Mouse (Mus musculus) gastrocnemius, adult 2 months (tissue): ENCODE results near the gene Ncs1. TPM values are rescaled to one million over a fixed set of nuclear protein-coding genes. Genes with fewer than 3 reads are reported as not detected.

Experiments used
- DNase-seq: peaks from one replicate; pipeline ENCODE4 v3.0.0; 2022
- H3K27ac ChIP-seq: fragments of 200-600 bp; 2 replicates; pipeline ENCODE4 v1.8.1; 2022; ENCODE audit warnings: mild to moderate bottlenecking
- H3K4me3 ChIP-seq: fragments of 200-600 bp; 2 replicates; pipeline ENCODE4 v1.8.1; 2022; ENCODE audit warnings: mild to moderate bottlenecking, moderate library complexity
- CTCF ChIP-seq: fragments of 200-600 bp; IDR thresholded peaks from 2 replicates; pipeline ENCODE4 v1.8.1; 2022; ENCODE audit warnings: antibody characterized with exemption, mild to moderate bottlenecking, moderate library complexity
- intact Hi-C: fragments of 180-260 bp; cut with DNase I; formaldehyde crosslinking; loops from one replicate; pipeline ENCODE4 v1.15.1; 2025
- total RNA-seq, 2 experiments: library from RNA; stranded (reverse); gene quantifications; 2 replicates each; pipeline ENCODE4 v1.2.3; 2021

Gene Ncs1
- total RNA-seq, 2 experiments from 2014 or later, result 4.6 to 5.1 TPM

GRCm38 (mm10) chr2:31252167-31252566 is 6.5 kb downstream of the Ncs1 start:
- Histone ChIP-seq H3K4me3 (no peak overlapping the region), H3K27ac (no peak overlapping the region)
- DNase-seq, result no peak
- TF ChIP-seq CTCF, result no peak
- intact Hi-C loops, result no loop called here

- Histone ChIP-seq H3K4me3 (no peak overlapping the region), H3K27ac (no peak overlapping the region)
- no peak for DNase-seq
- intact Hi-C loops, result no loop called here
- no peak for TF ChIP-seq CTCF
Measured at GRCm38 (mm10) chr2:31253463-31253862, 7.8 kb downstream of the Ncs1 start.

- no peak overlapping the region for H3K4me3 ChIP-seq
- intact Hi-C loops, result no loop called here
- DNase-seq, result no peak
- H3K27ac ChIP-seq, result no peak overlapping the region
- no peak for TF ChIP-seq CTCF
Measured at GRCm38 (mm10) chr2:31254806-31255205, 9.2 kb downstream of the Ncs1 start.

- DNase-seq, result peak; percentile 73
- Histone ChIP-seq H3K27ac (peak overlapping the region; percentile 89), H3K4me3 (peak overlapping the region; percentile 43)
- intact Hi-C loops, result no loop called here
- TF ChIP-seq CTCF, result peak; percentile 46
Measured at GRCm38 (mm10) chr2:31255952-31256938, 10.6 kb downstream of the Ncs1 start.

- intact Hi-C loops, result no loop called here
- no peak for TF ChIP-seq CTCF
- Histone ChIP-seq H3K4me3 (no peak overlapping the region), H3K27ac (peak overlapping the region; percentile 89)
- peak; percentile 36 for DNase-seq
Measured at GRCm38 (mm10) chr2:31257096-31257495, 11.5 kb downstream of the Ncs1 start.

- DNase-seq, result peak; percentile 88
- peak overlapping the region; percentile 85 for H3K4me3 ChIP-seq
- TF ChIP-seq CTCF, result no peak
- intact Hi-C loops, result no loop called here
- peak overlapping the region; percentile 89 for H3K27ac ChIP-seq
Measured at GRCm38 (mm10) chr2:31258609-31259366, 13.2 kb downstream of the Ncs1 start.

- intact Hi-C loops, result no loop called here
- H3K4me3 ChIP-seq, result peak overlapping the region; percentile 85
- peak; percentile 59 for DNase-seq
- no peak for TF ChIP-seq CTCF
- peak overlapping the region; percentile 89 for H3K27ac ChIP-seq
Measured at GRCm38 (mm10) chr2:31259367-31259920, 13.8 kb downstream of the Ncs1 start.

- H3K4me3 ChIP-seq, result no peak overlapping the region
- no peak for DNase-seq
- no peak for TF ChIP-seq CTCF
- intact Hi-C loops, result no loop called here
- no peak overlapping the region for H3K27ac ChIP-seq
Measured at GRCm38 (mm10) chr2:31260549-31260948, 14.9 kb downstream of the Ncs1 start.

- H3K27ac ChIP-seq, result peak overlapping the region; percentile 89
- TF ChIP-seq CTCF, result no peak
- H3K4me3 ChIP-seq, result no peak overlapping the region
- DNase-seq, result peak; percentile 38
- intact Hi-C loops, result no loop called here
Measured at GRCm38 (mm10) chr2:31263039-31263461, 17.4 kb downstream of the Ncs1 start.

- Histone ChIP-seq H3K4me3 (peak overlapping the region; percentile 50), H3K27ac (peak overlapping the region; percentile 89)
- intact Hi-C loops, result loop anchor here (2.0 kb wide), 1 partner anchor 17 kb away; no protein-coding TSS in a partner anchor
- peak; percentile 90 for DNase-seq
- TF ChIP-seq CTCF, result no peak
Measured at GRCm38 (mm10) chr2:31263746-31264378, 18.2 kb downstream of the Ncs1 start.

- no peak for TF ChIP-seq CTCF
- H3K27ac ChIP-seq, result no peak overlapping the region
Measured at GRCm38 (mm10) chr2:31267447-31267846, 21.8 kb downstream of the Ncs1 start.

GRCm38 (mm10) chr2:31268631-31269030 is 23.0 kb downstream of the Ncs1 start:
- no peak overlapping the region for H3K27ac ChIP-seq
- H3K4me3 ChIP-seq, result no peak overlapping the region
- intact Hi-C loops, result no loop called here
- no peak for DNase-seq
- TF ChIP-seq CTCF, result no peak

More at GRCm38 (mm10) chr2:31267447-31267846, 21.8 kb downstream of the Ncs1 start:
- intact Hi-C loops, result no loop called here
- DNase-seq, result no peak
- no peak overlapping the region for H3K4me3 ChIP-seq
